Mouse (Mus musculus) heart, adult 2 months (tissue): ENCODE data around the gene Kcnc1. TPM values are rescaled to one million over a fixed set of nuclear protein-coding genes. Genes with fewer than 3 reads are reported as not detected.

Experiments
- DNase-seq, 2 experiments: peaks; one replicate each; pipeline ENCODE4 v3.0.0; 2021
- H3K27ac ChIP-seq: fragments of 200-600 bp; 2 replicates; pipeline ENCODE4 v1.8.1; 2022
- H3K27me3 ChIP-seq: fragments of 200-500 bp; 2 replicates; pipeline ENCODE4 v1.6.1; 2012; ENCODE audit warnings: mild to moderate bottlenecking, low read length, inconsistent platforms, mixed read lengths; ENCODE audit not compliant: control insufficient read depth, insufficient read depth
- H3K36me3 ChIP-seq: fragments of 200-500 bp; 2 replicates; pipeline ENCODE4 v1.6.1; 2012; ENCODE audit warnings: low read length, inconsistent platforms; ENCODE audit not compliant: control insufficient read depth, insufficient read depth
- H3K4me1 ChIP-seq: fragments of 200-500 bp; 2 replicates; pipeline ENCODE4 v1.6.1; 2011; ENCODE audit warnings: low read length; ENCODE audit not compliant: control insufficient read depth, insufficient read depth
- H3K4me3 ChIP-seq: fragments of 200-600 bp; 2 replicates; pipeline ENCODE4 v1.8.1; 2022
- H3K79me2 ChIP-seq: fragments of 200-500 bp; replicated peaks from 2 replicates; pipeline ENCODE4 v1.6.1; 2012; ENCODE audit warnings: mild to moderate bottlenecking, inconsistent platforms, low read length, moderate library complexity, mixed read lengths; ENCODE audit not compliant: control insufficient read depth, insufficient read depth
- H3K9ac ChIP-seq: fragments of 200-500 bp; 2 replicates; pipeline ENCODE4 v1.6.1; 2012; ENCODE audit warnings: low read depth, mild to moderate bottlenecking, control low read depth, inconsistent platforms, low read length, mixed read lengths
- CTCF ChIP-seq: fragments of 200-600 bp; IDR thresholded peaks from 2 replicates; pipeline ENCODE4 v1.8.1; 2022; ENCODE audit warnings: antibody characterized with exemption, mild to moderate bottlenecking, moderate library complexity
- EP300 ChIP-seq: fragments of 200-500 bp; IDR thresholded peaks from 2 replicates; pipeline ENCODE4 v1.6.1; 2011; ENCODE audit warnings: low read depth, low read length, control low read depth; ENCODE audit not compliant: insufficient read depth
- POLR2A ChIP-seq: fragments of 200-500 bp; IDR thresholded peaks from 2 replicates; pipeline ENCODE4 v1.6.1; 2011; ENCODE audit warnings: mild to moderate bottlenecking, low read depth, low read length, control low read depth; ENCODE audit not compliant: insufficient read depth
- WGBS: fragments of 180-500 bp; shearing (Covaris S2); methylation state at CpG from one replicate; pipeline ENCODE4 v1.1.7; 2018; 5-methylcytosine and 5-hydroxymethylcytosine counted together
- intact Hi-C: fragments of 180-260 bp; cut with DNase I; formaldehyde crosslinking; loops from one replicate; pipeline ENCODE4 v1.15.1; 2025
- polyA plus RNA-seq: library from polyadenylated mRNA; depleted of rRNA; stranded (reverse); fragments of >200 nt; gene quantifications from 2 replicates; pipeline ENCODE4 v1.2.3, GENCODE M21; 2012; rRNA removed
- total RNA-seq, 2 experiments: library from RNA; stranded (reverse); gene quantifications; 2 replicates each; pipeline ENCODE4 v1.2.3; 2021

The Kcnc1 gene
- total and polyA plus RNA-seq, 3 experiments, result 0.09 to 0.21 (median 0.10) TPM

GRCm38 (mm10) chr7:46479793-46480192, 83.5 kb downstream of the Kcnc1 start:
- peaks cover 11% of the 10 kb centered on the region for H3K4me1 ChIP-seq
- no peaks in the 10 kb centered on the region for H3K36me3 ChIP-seq
- WGBS, result 37% methylated on average over 6 of the region's 6 CpGs
- no peak overlapping the region for H3K4me3 ChIP-seq
- DNase-seq, result no peak
- intact Hi-C loops, result no loop called here
- no peak overlapping the region for H3K9ac ChIP-seq
- no peak overlapping the region for H3K27ac ChIP-seq
- H3K79me2 ChIP-seq, result no peaks in the 10 kb centered on the region
- no peaks in the 10 kb centered on the region for H3K27me3 ChIP-seq
- TF ChIP-seq EP300, result no peak
- no peak for TF ChIP-seq CTCF
- TF ChIP-seq POLR2A, result no peak

- Histone ChIP-seq H3K27ac (peak overlapping the region; percentile 57), H3K4me3 (no peak overlapping the region), H3K36me3 (no peaks in the 10 kb centered on the region), H3K27me3 (no peaks in the 10 kb centered on the region), H3K79me2 (no peaks in the 10 kb centered on the region), H3K9ac (no peak overlapping the region), H3K4me1 (peaks cover 11% of the 10 kb centered on the region)
- WGBS, result 21% methylated on average over 2 of the region's 2 CpGs
- peak; percentile 43 to 77 for DNase-seq
- TF ChIP-seq CTCF, result no peak
- 0 out of 2 replicates have a peak, but pooled peaks have one; percentile 14 for TF ChIP-seq EP300
- TF ChIP-seq POLR2A, result no peak
- intact Hi-C loops, result no loop called here
These were observed 85.8 kb downstream of the Kcnc1 start for GRCm38 (mm10) chr7:46482099-46482531.

- intact Hi-C loops, result no loop called here
- WGBS, result 77% methylated on average over 10 of the region's 10 CpGs
- no peak overlapping the region for H3K27ac ChIP-seq
- no peaks in the 10 kb centered on the region for H3K36me3 ChIP-seq
- no peak overlapping the region for H3K4me3 ChIP-seq
- TF ChIP-seq EP300 (no peak), POLR2A (no peak), CTCF (no peak)
- no peaks in the 10 kb centered on the region for H3K79me2 ChIP-seq
- peaks cover 11% of the 10 kb centered on the region for H3K4me1 ChIP-seq
- H3K9ac ChIP-seq, result no peak overlapping the region
- no peak for DNase-seq
- no peaks in the 10 kb centered on the region for H3K27me3 ChIP-seq
These were observed 86.8 kb downstream of the Kcnc1 start for GRCm38 (mm10) chr7:46483050-46483449.

- intact Hi-C loops, result no loop called here
- DNase-seq, result no peak
- Histone ChIP-seq H3K4me3 (no peak overlapping the region), H3K4me1 (peaks cover 11% of the 10 kb centered on the region), H3K27ac (no peak overlapping the region), H3K79me2 (no peaks in the 10 kb centered on the region), H3K9ac (no peak overlapping the region), H3K27me3 (no peaks in the 10 kb centered on the region), H3K36me3 (no peaks in the 10 kb centered on the region)
- whole genome bisulfite sequencing, result 73% methylated on average over 6 of the region's 6 CpGs
- TF ChIP-seq EP300, result no peak
- TF ChIP-seq POLR2A, result no peak
- TF ChIP-seq CTCF, result no peak
These were observed 87.9 kb downstream of the Kcnc1 start for GRCm38 (mm10) chr7:46484223-46484622.

GRCm38 (mm10) chr7:46486761-46487160, 90.5 kb downstream of the Kcnc1 start:
- TF ChIP-seq CTCF (no peak), EP300 (no peak), POLR2A (no peak)
- Histone ChIP-seq H3K27ac (no peak overlapping the region), H3K9ac (no peak overlapping the region), H3K4me3 (no peak overlapping the region), H3K36me3 (no peaks in the 10 kb centered on the region), H3K27me3 (no peaks in the 10 kb centered on the region), H3K4me1 (peaks cover 5% of the 10 kb centered on the region), H3K79me2 (no peaks in the 10 kb centered on the region)
- intact Hi-C loops, result no loop called here
- DNase-seq, result no peak
- WGBS, result 84% methylated on average over 5 of the region's 5 CpGs

- no peak for TF ChIP-seq POLR2A
- TF ChIP-seq CTCF, result no peak
- no peaks in the 10 kb centered on the region for H3K27me3 ChIP-seq
- intact Hi-C loops, result no loop called here
- no peak overlapping the region for H3K9ac ChIP-seq
- peaks cover 2% of the 10 kb centered on the region for H3K4me1 ChIP-seq
- no peaks in the 10 kb centered on the region for H3K36me3 ChIP-seq
- 72% methylated on average over 4 of the region's 4 CpGs for WGBS
- H3K27ac ChIP-seq, result no peak overlapping the region
- H3K4me3 ChIP-seq, result no peak overlapping the region
- H3K79me2 ChIP-seq, result no peaks in the 10 kb centered on the region
- DNase-seq, result no peak
These were observed 91.1 kb downstream of the Kcnc1 start for GRCm38 (mm10) chr7:46487354-46487753.

Other genes starting within 250 kb of the Kcnc1 start
- gene Abcc8, start 216.5 kb upstream of the Kcnc1 start, total RNA-seq, result 10 to 100 TPM; 42.5 to 44.1 TPM
- gene Abcc8, start 216.5 kb upstream of the Kcnc1 start, polyA plus RNA-seq, result 40.1 and 47.6 TPM in 2 replicates
- 1 to 10 TPM; 5.1 to 5.5 TPM for gene Ush1c, start 158.0 kb upstream of the Kcnc1 start, total RNA-seq
- gene Ush1c, start 158.0 kb upstream of the Kcnc1 start, polyA plus RNA-seq, result 4.0 and 15.5 TPM in 2 replicates
- not detected for gene Otog, start 155.5 kb upstream of the Kcnc1 start, total RNA-seq
- 0.06 TPM in 1 of 2 replicates, not detected in the other for gene Otog, start 155.5 kb upstream of the Kcnc1 start, polyA plus RNA-seq
- not detected for gene Myod1, start 20.0 kb upstream of the Kcnc1 start, total RNA-seq
- gene Myod1, start 20.0 kb upstream of the Kcnc1 start, polyA plus RNA-seq, result not detected in 2 replicates
- gene Sergef, start 243.3 kb downstream of the Kcnc1 start, total RNA-seq, result 1 to 10 TPM; 2.9 to 5.1 TPM
- gene Sergef, start 243.3 kb downstream of the Kcnc1 start, polyA plus RNA-seq, result 3.6 and 4.9 TPM in 2 replicates